Mouse (Mus musculus): ENCODE measurements around the gene Coq9. TPM values are rescaled to one million over a fixed set of nuclear protein-coding genes. Genes with fewer than 3 reads are reported as not detected.
"Not testable (repeated sequence)": the region's sequence is repeated elsewhere in the genome, so short reads cannot be mapped to it uniquely, and the experiment has no call there.

The Coq9 gene
- total RNA-seq, 2 experiments from 2014 or later: 536 to 626 TPM

GRCm38 (mm10) chr8:94819671-94820179 lies 18.4 kb upstream of the Coq9 start:
- intact Hi-C loops (cut with DNase I): no loop called here

DNA sequence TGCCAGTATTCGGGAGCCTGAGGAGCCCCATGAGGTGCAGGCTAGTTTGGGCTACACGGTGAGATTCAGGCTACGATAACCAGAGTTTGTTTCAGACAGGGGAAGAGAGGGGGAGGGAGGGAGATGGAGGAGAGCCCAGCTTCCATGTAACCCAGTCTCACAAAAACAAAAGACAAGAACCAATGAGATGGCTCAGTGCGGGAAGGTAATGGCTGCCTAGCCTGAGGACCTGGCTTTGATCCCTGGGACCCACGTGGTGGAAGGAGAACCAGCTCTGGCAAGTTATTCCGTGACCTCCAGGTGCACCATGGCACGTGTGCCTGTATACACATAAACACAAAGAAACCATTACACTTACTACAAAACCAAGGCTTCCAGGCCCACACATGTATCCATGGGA lies 17.6 kb upstream of the Coq9 start:
- DNase-seq: no peak
- intact Hi-C loops (cut with DNase I): no loop called here

More at GRCm38 (mm10) chr8:94819671-94820179, 18.4 kb upstream of the Coq9 start:
- no peak for DNase-seq

- intact Hi-C loops (cut with DNase I): no loop called here
- no peak for DNase-seq
Observed at GRCm38 (mm10) chr8:94821381-94821780, 16.7 kb upstream of the Coq9 start.

GRCm38 (mm10) chr8:94822637-94823560 lies 15.2 kb upstream of the Coq9 start:
- DNase-seq: peak; percentile 64 to 71
- intact Hi-C loops (cut with DNase I): loop anchor here (2.0 kb wide), 1 partner anchor 86 kb away; no protein-coding TSS in a partner anchor

GRCm38 (mm10) chr8:94825170-94825569 lies 13.0 kb upstream of the Coq9 start:
- intact Hi-C loops (cut with DNase I): no loop called here

DNA sequence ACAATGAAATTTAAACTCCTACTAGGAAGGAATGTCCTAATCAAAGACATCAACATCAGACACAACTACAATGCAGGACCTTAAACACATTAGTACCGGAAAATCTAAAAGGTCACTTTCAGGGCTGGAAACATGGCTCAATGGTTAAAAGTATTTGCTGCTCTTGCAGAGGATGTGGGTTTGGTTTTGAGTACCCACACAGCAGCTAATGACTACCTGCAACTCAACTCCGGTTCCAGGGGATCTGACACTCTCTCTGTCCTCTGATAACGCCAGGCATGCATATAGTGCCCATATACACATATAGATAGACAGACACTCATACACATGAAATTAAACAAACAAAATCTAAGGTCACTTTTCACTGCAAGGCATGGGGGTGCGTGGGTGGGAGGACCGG lies 11.9 kb upstream of the Coq9 start:
- intact Hi-C loops (cut with DNase I): no loop called here
- no peak for DNase-seq

More at GRCm38 (mm10) chr8:94825170-94825569, 13.0 kb upstream of the Coq9 start:
- no peak for DNase-seq

- DNase-seq: no peak
- intact Hi-C loops (cut with DNase I): no loop called here
Observed at GRCm38 (mm10) chr8:94828284-94828683, 9.8 kb upstream of the Coq9 start.

DNA sequence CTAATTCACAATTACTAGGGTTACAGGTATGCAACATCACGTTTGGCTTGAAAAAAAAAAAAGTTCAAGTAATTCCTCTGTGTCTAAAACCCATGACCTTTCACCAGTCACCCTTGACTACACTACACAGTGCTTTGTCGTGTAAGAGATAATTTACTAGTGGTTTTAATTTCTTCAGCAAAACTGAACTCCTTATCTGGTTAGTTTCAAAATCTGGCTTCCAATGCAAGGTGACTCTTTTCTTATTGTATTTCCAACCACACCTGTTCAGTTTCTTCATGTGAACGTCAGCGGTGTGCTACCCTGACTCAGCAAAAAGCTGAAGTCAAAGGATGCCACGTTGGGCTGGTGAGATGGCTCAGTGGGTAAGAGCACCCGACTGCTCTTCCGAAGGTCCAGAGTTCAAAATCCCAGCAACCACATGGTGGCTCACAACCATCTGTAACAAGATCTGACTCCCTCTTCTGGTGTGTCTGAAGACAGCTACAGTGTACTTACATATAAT lies 4.2 kb upstream of the Coq9 start:
- DNase-seq; intact Hi-C loops (cut with DNase I): not testable (repeated sequence)

DNA sequence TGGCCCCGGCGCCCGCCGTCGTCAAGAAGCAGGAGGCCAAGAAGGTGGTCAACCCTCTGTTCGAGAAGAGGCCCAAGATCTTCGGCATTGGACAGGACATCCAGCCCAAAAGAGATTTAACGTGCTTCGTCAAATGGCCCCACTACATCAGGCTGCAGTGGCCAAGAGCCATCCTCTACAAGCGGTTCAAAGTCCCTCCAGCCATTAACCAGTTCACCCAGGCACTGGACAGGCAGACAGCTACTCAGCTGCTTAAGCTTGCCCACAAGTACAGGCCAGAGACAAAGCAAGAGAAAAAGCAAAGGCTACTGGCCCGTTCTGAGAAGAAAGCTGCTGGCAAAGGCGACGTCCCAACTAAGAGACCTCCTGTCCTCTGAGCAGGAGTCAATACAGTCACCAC lies 2.4 kb upstream of the Coq9 start:
- intact Hi-C loops (cut with DNase I): loop anchor here (5.0 kb wide), 1 partner anchor 738 kb away; the partner anchor contains the start of gene Bbs2
- not testable (repeated sequence) for DNase-seq

DNA sequence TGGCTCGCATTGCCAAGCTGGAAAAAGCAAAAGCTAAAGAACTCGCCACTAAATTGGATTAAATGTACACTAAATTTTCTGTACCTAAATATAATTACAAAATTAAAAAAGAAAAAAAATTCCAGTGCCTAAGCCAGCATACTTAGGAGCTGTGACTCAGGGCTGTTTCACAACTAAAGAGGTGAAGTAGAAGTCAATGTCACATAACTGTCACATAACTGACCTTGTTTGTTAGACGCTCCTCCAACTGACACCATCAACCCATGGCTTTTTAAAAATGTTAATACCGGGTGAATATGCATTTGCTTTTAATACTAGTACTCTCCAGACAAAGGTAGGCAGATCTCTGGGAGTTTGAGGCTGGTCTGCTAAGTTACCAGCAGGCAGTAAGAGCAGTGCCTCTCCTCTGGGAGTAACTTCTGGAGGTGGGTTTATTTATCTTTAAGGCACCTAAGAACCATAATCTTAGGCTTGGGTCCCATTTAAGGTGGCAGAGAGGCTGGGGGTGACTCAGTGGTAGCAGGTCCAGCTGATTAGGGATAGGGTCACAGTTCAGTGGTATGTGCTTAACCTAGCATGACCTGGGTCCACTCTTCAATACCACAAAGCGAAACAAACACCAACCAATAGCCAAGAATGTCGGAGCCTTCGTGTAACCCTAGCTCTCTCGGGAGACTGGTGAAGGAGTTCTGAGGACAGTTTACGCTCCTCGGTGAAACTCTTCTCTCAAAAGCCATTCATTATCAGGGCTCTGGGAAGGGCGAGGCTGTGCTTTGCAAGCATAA lies 1.5 kb upstream of the Coq9 start:
- no peak for DNase-seq
- intact Hi-C loops (cut with DNase I): loop anchor here (5.0 kb wide), 1 partner anchor 739 kb away; the partner anchor contains the start of gene Bbs2

DNA sequence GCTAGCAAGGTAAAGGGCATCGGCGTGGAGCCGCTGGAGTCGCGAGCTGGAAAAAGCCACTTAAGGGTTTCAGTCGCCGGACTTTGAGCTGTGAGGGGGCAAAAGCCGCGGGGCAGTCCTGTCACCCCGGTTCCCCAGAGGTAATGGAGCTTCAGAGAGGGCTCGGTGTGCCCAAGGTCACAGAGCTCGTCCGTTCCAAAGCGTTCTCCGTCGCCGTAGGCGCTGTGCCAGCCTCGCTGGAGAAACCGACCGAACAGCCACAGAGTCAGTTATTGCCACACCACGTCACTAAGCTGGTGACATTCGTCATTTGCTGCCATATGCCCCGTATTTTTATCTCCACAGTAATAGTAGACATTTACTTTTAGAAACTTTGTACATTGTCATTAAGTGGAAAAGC lies 479 bp downstream of the Coq9 start:
- DNase-seq: peak in 1 of 2 experiments; percentile 79
- intact Hi-C loops (cut with DNase I): loop anchor here (5.0 kb wide), 1 partner anchor 741 kb away; the partner anchor contains the start of gene Bbs2

- intact Hi-C loops (cut with DNase I): loop anchor here (10.0 kb wide), 1 partner anchor 624 kb away; no protein-coding TSS in a partner anchor
- DNase-seq: no peak
Observed at GRCm38 (mm10) chr8:94841183-94841582, 3.1 kb downstream of the Coq9 start.

DNA sequence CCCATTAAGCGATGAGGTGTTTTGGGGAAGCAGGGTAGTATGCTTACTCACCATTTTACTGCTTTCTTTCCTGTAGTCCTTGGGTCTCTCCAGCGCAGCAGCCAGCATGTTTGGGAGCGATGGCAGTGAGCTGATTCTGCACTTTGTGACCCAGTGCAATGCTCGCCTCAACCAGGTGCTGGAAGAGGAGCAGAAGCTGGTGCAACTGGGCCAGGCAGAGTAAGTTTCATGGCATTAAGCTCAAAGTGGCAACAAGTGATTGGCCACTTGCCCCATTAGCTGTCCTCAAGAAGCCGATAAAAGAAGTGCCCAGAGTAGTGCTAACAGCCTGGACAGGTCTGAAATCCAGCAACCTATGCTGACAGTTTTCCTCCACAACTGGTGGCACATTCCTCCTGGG lies 11.9 kb downstream of the Coq9 start:
- intact Hi-C loops (cut with DNase I): no loop called here
- DNase-seq: no peak

GRCm38 (mm10) chr8:94854761-94855160 lies 16.6 kb downstream of the Coq9 start:
- intact Hi-C loops (cut with DNase I); DNase-seq: not testable (repeated sequence)

DNA sequence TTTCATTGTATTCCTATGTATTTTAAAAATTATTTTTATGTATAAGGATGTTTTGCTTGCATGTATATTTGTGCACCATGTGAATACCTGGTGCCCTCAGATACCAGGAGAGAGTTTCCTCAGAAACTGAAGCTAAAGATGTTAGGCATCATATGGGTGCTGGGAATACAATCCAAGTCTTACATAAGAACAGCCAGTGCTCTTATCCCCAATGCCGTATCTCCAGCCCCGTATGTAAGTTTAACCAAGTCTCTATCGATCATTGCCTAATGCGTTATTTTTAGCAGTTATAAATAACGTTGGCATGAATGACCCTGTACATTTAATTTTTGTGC lies 18.9 kb downstream of the Coq9 start:
- no peak for DNase-seq
- intact Hi-C loops (cut with DNase I): no loop called here

- DNase-seq: peak; percentile 93 to 96
- intact Hi-C loops (cut with DNase I): no loop called here
Observed at GRCm38 (mm10) chr8:94857346-94858173, 19.4 kb downstream of the Coq9 start, which contains the start of gene Polr2c. TSS of gene Polr2c (plus strand) at chr8:94857450.

DNA sequence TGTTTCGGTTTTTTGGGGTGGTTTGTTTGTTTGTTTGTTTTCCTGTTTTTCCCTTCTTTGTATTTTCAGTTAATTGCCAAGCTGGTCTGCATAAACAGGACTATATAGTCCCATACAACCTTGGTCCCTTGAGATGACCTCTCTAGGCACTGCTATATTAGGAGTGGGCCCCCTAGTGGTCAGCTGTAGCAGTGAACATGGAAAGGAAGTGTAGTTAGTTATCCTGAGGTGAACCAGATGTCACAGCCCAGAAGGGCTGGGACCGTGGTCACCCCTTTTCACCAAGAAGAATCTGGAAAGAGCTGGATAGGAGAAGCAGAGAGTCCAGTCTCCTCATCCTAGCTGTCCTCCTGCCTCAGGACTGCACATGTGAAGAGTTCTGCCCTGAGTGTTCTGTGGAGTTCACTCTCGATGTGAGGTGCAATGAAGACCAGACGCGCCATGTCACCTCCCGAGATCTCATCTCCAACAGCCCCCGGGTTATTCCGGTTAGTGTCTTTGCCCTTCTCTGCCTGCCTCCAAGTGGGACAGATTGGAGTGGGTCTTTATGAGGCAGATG lies 23.3 kb downstream of the Coq9 start:
- DNase-seq: peak; percentile 71 to 74
- intact Hi-C loops (cut with DNase I): no loop called here

DNA sequence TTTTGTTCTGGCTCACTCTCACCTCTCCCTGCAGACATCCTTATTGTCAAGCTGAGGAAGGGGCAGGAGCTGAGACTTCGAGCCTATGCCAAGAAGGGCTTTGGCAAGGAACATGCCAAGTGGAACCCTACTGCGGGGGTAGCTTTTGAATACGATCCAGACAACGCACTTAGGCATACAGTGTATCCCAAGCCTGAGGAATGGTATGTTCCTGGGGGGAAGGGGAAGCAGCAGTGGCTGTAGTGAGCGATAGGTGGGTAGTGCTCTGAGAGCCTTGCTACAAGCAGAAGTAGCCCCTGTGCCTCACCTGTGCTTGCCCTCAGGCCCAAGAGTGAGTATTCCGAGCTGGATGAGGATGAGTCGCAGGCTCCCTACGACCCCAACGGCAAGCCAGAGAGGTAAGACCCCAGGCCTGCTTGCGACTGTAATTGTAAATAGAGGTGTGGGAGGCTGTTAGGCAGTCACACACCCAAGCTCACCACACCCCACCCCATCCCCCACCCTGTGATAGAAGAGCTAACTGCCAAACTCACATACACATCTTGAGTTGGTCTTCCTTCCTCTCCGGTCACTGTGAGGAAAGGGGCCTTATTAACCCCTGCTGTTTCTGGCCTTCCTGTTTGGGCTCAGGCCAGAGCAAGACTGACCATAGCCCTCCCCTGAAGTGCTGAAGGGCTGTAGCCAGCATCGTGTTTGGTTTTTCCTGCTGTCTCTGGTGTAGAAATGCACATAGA lies 24.5 kb downstream of the Coq9 start:
- intact Hi-C loops (cut with DNase I): no loop called here
- DNase-seq: no peak

Measured in heart, postnatal 36 days (tissue).